Mouse (Mus musculus) lung, adult 2 months (tissue): Measurements from ENCODE around the gene Rbpms2.

Experiments
- CTCF ChIP-seq: fragments of 200-500 bp; IDR thresholded peaks from 2 replicates; pipeline ENCODE4 v1.5.1; 2011; ENCODE audit warnings: mild to moderate bottlenecking, low read length, control low read depth; ENCODE audit not compliant: insufficient read depth
- POLR2A ChIP-seq: fragments of 200-500 bp; IDR thresholded peaks from 2 replicates; pipeline ENCODE4 v1.6.1; 2011; ENCODE audit warnings: low read depth, mild to moderate bottlenecking, control low read depth, low read length, borderline replicate concordance; ENCODE audit errors: extremely low read depth

DNA sequence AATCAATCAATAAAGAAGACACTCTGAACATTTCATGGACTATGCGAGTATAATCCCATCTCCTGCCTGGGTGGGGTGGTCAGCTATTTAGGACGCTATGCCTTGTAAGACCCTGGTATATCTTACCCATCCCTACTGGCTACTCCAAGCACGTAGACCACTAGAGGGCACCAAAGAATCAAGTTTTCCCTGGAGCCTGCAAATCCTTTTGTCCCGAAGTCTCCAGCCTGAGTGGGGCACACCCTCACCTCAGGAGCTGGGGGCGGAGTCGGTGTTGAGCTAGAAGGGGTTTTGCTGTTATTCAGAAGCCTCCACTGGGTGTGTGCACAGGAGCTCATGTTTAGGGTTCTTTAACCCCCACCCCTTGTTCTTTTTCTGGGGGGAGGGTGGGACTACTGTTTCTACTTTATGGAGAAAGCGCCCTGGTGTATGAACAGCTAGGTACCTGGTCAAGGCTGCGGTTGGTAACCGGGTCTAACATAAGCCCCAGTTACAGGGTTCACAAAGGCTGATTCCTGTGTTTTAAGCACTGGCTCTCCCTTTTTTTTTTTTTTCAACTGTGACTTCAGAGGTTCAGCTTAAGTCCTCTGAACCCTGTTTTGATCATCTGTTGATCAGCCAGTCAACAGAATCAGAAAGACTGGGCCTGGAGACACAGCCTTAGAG, 23.8 kb upstream of the Rbpms2 start:
- TF ChIP-seq CTCF (peak; percentile 49), POLR2A (no peak)
